Mouse (Mus musculus) forebrain, embryonic 13.5 days (tissue): Measurements from ENCODE around the gene Olfr1051. TPM values are rescaled to one million over a fixed set of nuclear protein-coding genes. Genes with fewer than 3 reads are reported as not detected.
"Not testable (repeated sequence)": the region's sequence is repeated elsewhere in the genome, so short reads cannot be mapped to it uniquely, and the experiment has no call there.

Source experiments
- ATAC-seq: fragments of 200-750 bp; cut with Nextera tagmentation; 2 replicates; pipeline ENCODE4 v1.8.0; 2017
- H3K27ac ChIP-seq: fragments of 300-500 bp; sonication (generic); 2 replicates; pipeline ENCODE4 v1.5.1; 2015; ENCODE audit warnings: inconsistent platforms, mild to moderate bottlenecking, moderate library complexity
- H3K27me3 ChIP-seq: fragments of 300-500 bp; sonication (generic); 2 replicates; pipeline ENCODE4 v1.6.1; 2015; ENCODE audit warnings: mild to moderate bottlenecking, inconsistent platforms
- H3K36me3 ChIP-seq: fragments of 300-500 bp; sonication (generic); 2 replicates; pipeline ENCODE4 v1.6.1; 2015; ENCODE audit warnings: mild to moderate bottlenecking, inconsistent platforms; ENCODE audit not compliant: poor library complexity, severe bottlenecking
- H3K4me1 ChIP-seq: fragments of 300-500 bp; sonication (generic); 2 replicates; pipeline ENCODE4 v1.6.1; 2015; ENCODE audit warnings: inconsistent platforms
- H3K4me2 ChIP-seq: fragments of 300-500 bp; sonication (generic); 2 replicates; pipeline ENCODE4 v1.6.1; 2015; ENCODE audit warnings: inconsistent platforms, mild to moderate bottlenecking, moderate library complexity
- H3K4me3 ChIP-seq: fragments of 300-500 bp; sonication (generic); 2 replicates; pipeline ENCODE4 v1.5.1; 2015; ENCODE audit warnings: mild to moderate bottlenecking, inconsistent platforms
- H3K9ac ChIP-seq: fragments of 300-500 bp; sonication (generic); 2 replicates; pipeline ENCODE4 v1.6.1; 2015; ENCODE audit warnings: mild to moderate bottlenecking, inconsistent platforms
- H3K9me3 ChIP-seq: fragments of 300-500 bp; sonication (generic); replicated peaks from 2 replicates; pipeline ENCODE4 v1.6.1; 2016; ENCODE audit warnings: inconsistent platforms
- WGBS: fragments of 180-500 bp; shearing (Covaris S2); methylation state at CpG from one replicate; pipeline ENCODE4 v1.1.7; 2015; 5-methylcytosine and 5-hydroxymethylcytosine counted together
- polyA plus RNA-seq: library from polyadenylated mRNA; unstranded; fragments of >200 nt; fragmentation: Nextera tagmentation; extraction: Ambion mirVana; gene quantifications from 2 replicates; pipeline ENCODE4 v1.2.1, GENCODE M21; 2015

The Olfr1051 gene
- polyA plus RNA-seq = not detected in 2 replicates

- H3K27me3 ChIP-seq, ATAC-seq, H3K9ac ChIP-seq, H3K9me3 ChIP-seq, H3K4me1 ChIP-seq, H3K4me2 ChIP-seq, H3K4me3 ChIP-seq, H3K36me3 ChIP-seq, H3K27ac ChIP-seq: not testable (repeated sequence)
Measured at GRCm38 (mm10) chr2:86278988-86279387, at the start of gene Olfr1051. Gene Olfr1051 (minus strand): TSS chr2:86279088.

GRCm38 (mm10) chr2:86315184-86315583 is 36.3 kb upstream of the Olfr1051 start, which contains the start of gene Olfr1053:
Gene Olfr1053 (minus strand): TSS chr2:86315284.
- Histone ChIP-seq H3K27ac (no peak within 1 kb of the TSS), H3K27me3 (no peaks in the 10 kb centered on the region), H3K9me3 (no peaks in the 10 kb centered on the region), H3K4me1 (no peaks in the 10 kb centered on the region), H3K4me3 (no peak within 1 kb of the TSS), H3K4me2 (no peak within 1 kb of the TSS), H3K36me3 (no peaks in the 10 kb centered on the region), H3K9ac (no peak within 1 kb of the TSS)
- ATAC-seq = no peak
- WGBS = 63% methylated on average over 3 of the region's 3 CpGs

- H3K27ac ChIP-seq = no peak within 1 kb of the TSS
- H3K9ac ChIP-seq = no peak within 1 kb of the TSS
- ATAC-seq = no peak
- no peak within 1 kb of the TSS for H3K4me3 ChIP-seq
- no peaks in the 10 kb centered on the region for H3K4me1 ChIP-seq
- no peak within 1 kb of the TSS for H3K4me2 ChIP-seq
- no peaks in the 10 kb centered on the region for H3K36me3 ChIP-seq
- H3K27me3 ChIP-seq = no peaks in the 10 kb centered on the region
- H3K9me3 ChIP-seq = no peaks in the 10 kb centered on the region
Measured at GRCm38 (mm10) chr2:86292155-86292554, 13.3 kb upstream of the Olfr1051 start, which contains the start of gene Olfr1052. Gene Olfr1052 (plus strand): TSS chr2:86292455.

- not testable (repeated sequence) for H3K4me1 ChIP-seq, H3K9me3 ChIP-seq, ATAC-seq, H3K27me3 ChIP-seq, H3K36me3 ChIP-seq, H3K4me2 ChIP-seq, H3K9ac ChIP-seq, H3K4me3 ChIP-seq, H3K27ac ChIP-seq
Measured at GRCm38 (mm10) chr2:86258228-86258627, 20.7 kb downstream of the Olfr1051 start, which contains the start of gene Olfr1049. Gene Olfr1049 (minus strand): TSS chr2:86258328.

GRCm38 (mm10) chr2:86240189-86240588 is 38.7 kb downstream of the Olfr1051 start, which contains the start of gene Olfr1048:
Gene Olfr1048 (minus strand): TSS chr2:86240289.
- no peak within 1 kb of the TSS for H3K27ac ChIP-seq
- no peaks in the 10 kb centered on the region for H3K36me3 ChIP-seq
- no peak within 1 kb of the TSS for H3K4me3 ChIP-seq
- ATAC-seq = no peak
- no peaks in the 10 kb centered on the region for H3K4me1 ChIP-seq
- H3K27me3 ChIP-seq = no peaks in the 10 kb centered on the region
- H3K9ac ChIP-seq = no peak within 1 kb of the TSS
- no peaks in the 10 kb centered on the region for H3K9me3 ChIP-seq
- H3K4me2 ChIP-seq = no peak within 1 kb of the TSS

- Histone ChIP-seq H3K36me3 (no peaks in the 10 kb centered on the region), H3K9me3 (no peaks in the 10 kb centered on the region)
Measured at GRCm38 (mm10) chr2:86231301-86231700, 47.6 kb downstream of the Olfr1051 start, which contains the start of gene Olfr1047. Gene Olfr1047 (minus strand): TSS chr2:86231401.

More at GRCm38 (mm10) chr2:86231301-86231700, 47.6 kb downstream of the Olfr1051 start, which contains the start of gene Olfr1047:
- H3K27me3 ChIP-seq = no peaks in the 10 kb centered on the region
- no peak for ATAC-seq
- no peak within 1 kb of the TSS for H3K9ac ChIP-seq
- 87% methylated on average over 1 of the region's 1 CpGs for WGBS
- no peak within 1 kb of the TSS for H3K4me2 ChIP-seq
- no peak within 1 kb of the TSS for H3K27ac ChIP-seq
- H3K4me3 ChIP-seq = no peak within 1 kb of the TSS
- H3K4me1 ChIP-seq = no peaks in the 10 kb centered on the region

Other genes with a start within 250 kb of the Olfr1051 start
- not detected in 2 replicates for gene Olfr1034, start 233.2 kb downstream of the Olfr1051 start, polyA plus RNA-seq
- not detected in 2 replicates for gene Olfr1036, start 205.1 kb downstream of the Olfr1051 start, polyA plus RNA-seq
- not detected in 2 replicates for gene Olfr1037, start 191.7 kb downstream of the Olfr1051 start, polyA plus RNA-seq
- gene Olfr1039, start 143.2 kb downstream of the Olfr1051 start, polyA plus RNA-seq = not detected in 2 replicates
- not detected in 2 replicates for gene Olfr1040, start 132.4 kb downstream of the Olfr1051 start, polyA plus RNA-seq
- gene Olfr1042, start 117.2 kb downstream of the Olfr1051 start, polyA plus RNA-seq = not detected in 2 replicates
- not detected in 2 replicates for gene Olfr1043, start 111.6 kb downstream of the Olfr1051 start, polyA plus RNA-seq
- gene Olfr1044, start 101.3 kb downstream of the Olfr1051 start, polyA plus RNA-seq = not detected in 2 replicates
- not detected in 2 replicates for gene Olfr52, start 93.4 kb downstream of the Olfr1051 start, polyA plus RNA-seq
- gene Olfr1045, start 76.1 kb downstream of the Olfr1051 start, polyA plus RNA-seq = not detected in 2 replicates
- gene Olfr1046, start 59.8 kb downstream of the Olfr1051 start, polyA plus RNA-seq = not detected in 2 replicates
- not detected in 2 replicates for gene Olfr1047, start 47.7 kb downstream of the Olfr1051 start, polyA plus RNA-seq
- not detected in 2 replicates for gene Olfr1048, start 38.8 kb downstream of the Olfr1051 start, polyA plus RNA-seq
- gene Olfr1049, start 20.8 kb downstream of the Olfr1051 start, polyA plus RNA-seq = not detected in 2 replicates
- not detected in 2 replicates for gene Olfr1052, start 13.4 kb upstream of the Olfr1051 start, polyA plus RNA-seq
- gene Olfr1053, start 36.2 kb upstream of the Olfr1051 start, polyA plus RNA-seq = not detected in 2 replicates
- not detected in 2 replicates for gene Olfr1054, start 56.3 kb upstream of the Olfr1051 start, polyA plus RNA-seq
- not detected in 2 replicates for gene Olfr1055, start 71.2 kb upstream of the Olfr1051 start, polyA plus RNA-seq
- gene Olfr1056, start 83.4 kb upstream of the Olfr1051 start, polyA plus RNA-seq = not detected in 2 replicates
- not detected in 2 replicates for gene Olfr1057, start 99.3 kb upstream of the Olfr1051 start, polyA plus RNA-seq
- not detected in 2 replicates for gene Olfr1058, start 109.5 kb upstream of the Olfr1051 start, polyA plus RNA-seq
- not detected in 2 replicates for gene Olfr1061, start 135.0 kb upstream of the Olfr1051 start, polyA plus RNA-seq
- gene Olfr1062, start 147.7 kb upstream of the Olfr1051 start, polyA plus RNA-seq = not detected in 2 replicates
- not detected in 2 replicates for gene Olfr1065, start 171.5 kb upstream of the Olfr1051 start, polyA plus RNA-seq
- not detected in 2 replicates for gene Olfr1066, start 177.2 kb upstream of the Olfr1051 start, polyA plus RNA-seq
- not detected in 2 replicates for gene Olfr228, start 208.3 kb upstream of the Olfr1051 start, polyA plus RNA-seq
- gene Olfr1076, start 229.4 kb upstream of the Olfr1051 start, polyA plus RNA-seq = not detected in 2 replicates